Mouse (Mus musculus) CD4-positive, CD25-positive, alpha-beta regulatory T cell, adult 4 months (primary cell): ENCODE results near the gene Mrm3. TPM values are rescaled to one million over a fixed set of nuclear protein-coding genes. Genes with fewer than 3 reads are reported as not detected.
"Not testable (repeated sequence)": the region's sequence is repeated elsewhere in the genome, so short reads cannot be mapped to it uniquely, and the experiment has no call there.

Experiments used
- ATAC-seq: one replicate; pipeline ENCODE4 v1.8.0; 2017
- polyA plus RNA-seq, 2 experiments: library from polyadenylated mRNA; unstranded; fragments of 100-300 nt; shearing (Covaris generic); gene quantifications; one replicate each; pipeline ENCODE4 v1.2.1; 2017

Mrm3 gene
- 10 to 100 TPM; 13.2 to 19.9 TPM for polyA plus RNA-seq

DNA sequence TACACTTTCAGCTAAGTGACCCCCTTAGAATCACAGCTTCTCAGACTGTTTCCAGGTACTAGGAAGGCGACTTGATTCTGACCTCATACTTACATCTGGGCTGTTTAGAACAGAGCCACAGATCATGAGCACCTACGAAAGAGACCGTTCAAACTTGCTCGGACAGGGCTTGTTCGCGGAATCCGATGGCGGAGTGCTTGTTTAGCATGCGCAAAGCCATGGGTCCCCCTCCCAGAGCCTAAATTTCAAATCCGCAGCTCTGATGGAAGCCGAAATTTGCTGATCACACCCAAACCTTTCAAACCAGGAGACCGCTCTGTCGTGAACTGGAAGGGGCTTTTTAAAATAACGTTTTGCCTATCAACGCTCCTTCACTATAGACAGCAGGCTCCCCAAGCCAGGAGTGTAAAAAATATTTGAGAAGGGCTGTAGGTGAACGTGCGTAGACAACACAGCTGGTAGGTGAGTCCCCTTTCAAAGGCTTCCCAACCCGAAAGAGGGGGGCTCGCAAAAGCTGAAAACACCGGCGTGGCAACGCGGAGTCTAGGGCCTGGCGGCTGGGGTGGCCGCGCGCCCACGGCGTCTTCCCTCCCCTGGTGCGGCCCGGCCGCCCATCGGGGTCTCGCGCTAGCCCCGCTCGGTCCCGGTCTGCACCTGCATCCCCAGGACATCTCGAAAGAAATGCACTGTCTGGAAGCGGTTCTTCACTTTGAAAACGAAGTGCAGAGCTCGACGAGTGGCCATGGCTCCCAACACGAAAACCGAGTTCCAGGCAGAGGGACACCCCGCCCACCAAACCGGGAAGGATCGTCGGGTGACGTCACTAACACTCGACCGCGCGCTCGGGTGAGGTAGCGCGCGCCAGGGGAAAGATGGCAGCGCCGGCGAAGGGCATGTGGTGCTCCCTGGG is at the start of gene Mrm3, which contains the start of gene Glod4:
Gene Mrm3 (plus strand): TSS at position 815 of the 910 bp plus-strand sequence.
Gene Glod4 (minus strand): TSS at position 825 of the 910 bp plus-strand sequence.
- peak; percentile 91 for ATAC-seq

DNA sequence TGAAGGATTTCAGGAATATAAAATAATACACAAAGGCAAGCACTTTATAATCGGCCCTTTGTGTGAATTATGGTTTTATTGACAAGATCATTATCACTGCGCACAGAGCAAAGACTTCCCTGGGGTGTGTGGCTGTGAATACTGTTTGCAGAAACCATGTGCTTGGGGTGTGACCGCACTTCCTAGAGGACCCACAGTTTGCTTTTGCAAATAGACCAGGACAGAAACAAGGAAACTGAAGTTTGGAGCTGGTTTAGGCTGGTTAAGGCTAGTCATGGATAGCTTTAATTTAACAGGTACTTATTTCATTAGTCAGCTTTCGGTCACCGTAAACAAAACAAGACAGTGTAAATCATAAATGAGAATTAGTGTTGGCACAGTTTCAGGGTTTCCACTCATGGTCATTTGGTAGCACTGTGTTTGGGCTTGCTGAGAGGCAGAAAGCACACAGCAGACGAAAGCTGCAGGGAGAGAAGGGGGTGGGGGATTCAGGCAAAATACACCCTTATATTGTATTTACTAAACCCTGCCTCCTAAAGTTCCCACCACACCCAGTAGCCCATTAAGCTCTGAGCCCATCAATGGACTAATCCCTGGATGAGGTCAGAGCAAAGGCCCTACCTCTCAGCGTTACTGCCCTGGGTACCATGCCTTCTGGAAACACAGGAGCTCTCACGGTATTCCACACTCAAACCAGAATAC is 47.1 kb upstream of the Mrm3 start:
- ATAC-seq: no peak

GRCm38 (mm10) chr11:76196977-76197469 is 46.5 kb upstream of the Mrm3 start:
- no peak for ATAC-seq

GRCm38 (mm10) chr11:76201761-76202674 is 41.5 kb upstream of the Mrm3 start:
- ATAC-seq: peak; percentile 79

- no peak for ATAC-seq
Observed at GRCm38 (mm10) chr11:76206793-76207192, 36.7 kb upstream of the Mrm3 start.

DNA sequence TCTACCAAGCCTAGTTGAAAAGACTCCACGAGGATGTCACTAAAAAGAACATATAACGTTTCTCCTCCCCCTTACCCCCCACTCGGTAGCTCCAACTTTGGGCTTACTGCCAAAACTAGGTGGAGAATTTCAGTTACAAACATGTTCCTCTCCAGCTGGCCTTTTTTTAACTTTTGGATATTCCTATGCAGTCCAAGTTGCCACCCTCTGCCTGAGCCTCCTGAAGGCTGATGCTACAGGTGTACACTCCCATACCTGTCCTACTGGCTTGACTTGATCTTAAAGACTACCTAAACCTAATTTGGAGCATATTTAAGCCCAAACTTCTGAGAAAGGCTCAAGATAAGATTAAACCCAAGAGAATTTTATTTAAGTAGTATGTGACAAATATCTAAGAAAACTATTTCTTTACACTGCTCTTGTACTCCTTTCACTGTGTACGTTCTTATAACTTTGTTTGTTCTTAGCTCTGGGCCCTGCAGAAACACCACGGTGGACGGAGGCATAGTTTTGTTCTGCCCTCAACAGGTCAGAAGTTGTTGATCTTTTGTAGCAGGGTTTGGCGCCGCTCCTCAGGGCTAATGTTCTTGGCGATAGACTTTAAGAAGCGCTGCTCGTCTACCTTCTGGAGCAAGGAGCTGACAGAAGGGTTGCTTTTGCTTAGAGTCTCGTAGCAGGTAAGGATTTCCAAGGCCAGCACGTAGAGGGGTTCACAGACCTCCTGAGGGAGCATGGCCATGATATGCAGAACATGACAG is 33.1 kb upstream of the Mrm3 start:
- no peak for ATAC-seq

GRCm38 (mm10) chr11:76211595-76211994 is 31.9 kb upstream of the Mrm3 start:
- not testable (repeated sequence) for ATAC-seq

DNA sequence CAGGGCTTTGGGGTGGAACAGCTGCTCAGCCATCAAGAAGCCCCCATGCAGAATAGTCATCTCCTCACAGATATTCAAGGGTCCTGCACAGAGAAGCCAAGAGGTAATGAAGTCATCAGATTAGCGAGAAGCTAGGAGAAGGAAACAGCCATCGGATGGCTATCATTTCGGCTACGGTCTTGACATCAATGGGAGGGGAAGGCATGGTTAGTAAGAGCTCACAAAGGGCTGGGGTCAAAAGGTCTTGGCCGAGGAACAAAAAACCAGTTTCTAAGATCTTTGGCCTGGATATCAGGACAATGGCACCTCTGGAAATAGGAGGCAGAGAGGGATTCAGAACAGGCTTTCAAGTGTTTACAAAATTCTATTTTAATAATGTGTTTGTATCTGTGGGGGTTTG is 29.7 kb upstream of the Mrm3 start:
- no peak for ATAC-seq

- no peak for ATAC-seq
Observed at GRCm38 (mm10) chr11:76215011-76215410, 28.5 kb upstream of the Mrm3 start.

GRCm38 (mm10) chr11:76216049-76216540 is 27.4 kb upstream of the Mrm3 start:
- ATAC-seq: no peak

GRCm38 (mm10) chr11:76216681-76217389 is 26.7 kb upstream of the Mrm3 start:
- peak; percentile 21 for ATAC-seq

- peak; percentile 99 for ATAC-seq
Observed at GRCm38 (mm10) chr11:76217390-76217800, 26.1 kb upstream of the Mrm3 start, which contains the start of the genes Dbil5 and Gemin4. Gene Dbil5 (plus strand): TSS chr11:76217608. Gene Gemin4 (minus strand): TSS chr11:76217664.

- ATAC-seq: no peak
Observed at GRCm38 (mm10) chr11:76224631-76225030, 18.9 kb upstream of the Mrm3 start.

GRCm38 (mm10) chr11:76225051-76225450 is 18.5 kb upstream of the Mrm3 start:
- ATAC-seq: no peak

DNA sequence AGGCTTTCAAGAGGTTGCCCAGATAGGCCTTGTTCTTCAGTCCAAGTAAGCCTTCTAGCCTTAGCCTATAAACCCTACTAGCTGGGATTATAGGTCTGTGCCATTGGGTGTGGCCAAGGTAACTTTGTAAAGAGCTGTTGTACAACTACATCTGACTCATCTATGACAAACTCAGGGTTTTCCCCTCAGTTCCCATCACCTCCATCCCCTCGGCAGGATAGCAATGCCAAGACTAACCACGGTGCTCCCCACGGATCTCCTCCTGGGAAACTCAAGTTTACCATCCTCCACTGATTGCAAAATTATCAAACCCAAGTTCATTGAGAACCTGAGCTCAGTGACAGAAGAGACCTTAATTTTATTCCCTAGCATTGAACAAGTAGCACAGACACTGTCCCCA is 7.4 kb upstream of the Mrm3 start:
- ATAC-seq: no peak

DNA sequence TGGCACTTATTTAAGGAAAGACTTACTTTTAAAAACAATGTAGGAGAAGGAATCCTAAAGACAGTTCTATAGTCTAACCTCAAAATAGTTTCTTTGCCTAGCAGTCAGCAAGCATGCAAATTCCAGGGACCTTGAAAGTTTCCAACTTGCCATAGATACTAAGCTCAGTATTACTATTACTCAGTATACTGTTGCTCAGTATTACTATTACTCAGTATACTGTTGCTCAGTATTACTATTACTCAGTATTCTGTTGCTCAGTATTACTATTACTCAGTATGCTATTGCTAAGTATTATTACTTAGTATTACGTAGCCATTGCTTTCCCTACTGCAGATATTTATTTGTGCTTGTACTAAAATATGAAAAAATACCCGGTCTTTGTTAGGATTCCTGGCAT is 3.8 kb upstream of the Mrm3 start:
- ATAC-seq: no peak

DNA sequence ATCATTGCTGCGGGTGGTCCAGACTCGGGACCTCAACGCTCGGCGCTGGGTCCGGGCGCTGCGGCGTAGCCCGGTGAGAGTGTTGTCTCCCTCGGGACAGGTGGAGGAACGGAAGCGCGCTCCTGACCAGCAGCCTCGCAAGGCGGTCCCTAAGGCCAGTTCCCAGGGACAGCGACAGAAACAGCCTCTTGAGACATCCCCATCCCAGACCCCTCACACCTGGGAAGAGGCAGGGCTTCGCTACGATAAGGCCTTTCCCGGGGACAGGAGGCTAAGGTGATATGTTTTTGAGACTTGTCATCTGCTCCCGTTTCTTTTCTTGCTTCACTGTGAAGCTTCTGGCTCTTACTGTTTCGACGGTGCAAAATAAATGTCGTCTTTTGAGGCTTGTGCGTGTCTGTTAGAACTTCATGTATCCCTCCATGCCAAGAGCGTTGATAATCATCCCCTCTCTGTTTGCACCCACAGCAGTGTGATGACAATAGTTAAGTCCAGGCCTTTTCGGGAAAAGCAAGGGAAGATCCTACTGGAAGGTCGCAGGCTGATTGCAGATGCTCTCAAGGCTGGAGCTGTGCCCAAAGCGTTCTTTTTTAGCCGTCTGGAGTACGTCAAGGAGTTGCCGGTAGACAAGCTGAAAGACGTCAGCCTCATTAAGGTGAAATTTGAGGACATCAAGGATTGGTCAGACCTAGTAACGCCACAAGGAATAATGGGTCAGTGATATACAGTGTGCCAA is 464 bp downstream of the Mrm3 start:
- peak; percentile 21 for ATAC-seq

GRCm38 (mm10) chr11:76246439-76246838 is 2.9 kb downstream of the Mrm3 start:
- ATAC-seq: no peak

DNA sequence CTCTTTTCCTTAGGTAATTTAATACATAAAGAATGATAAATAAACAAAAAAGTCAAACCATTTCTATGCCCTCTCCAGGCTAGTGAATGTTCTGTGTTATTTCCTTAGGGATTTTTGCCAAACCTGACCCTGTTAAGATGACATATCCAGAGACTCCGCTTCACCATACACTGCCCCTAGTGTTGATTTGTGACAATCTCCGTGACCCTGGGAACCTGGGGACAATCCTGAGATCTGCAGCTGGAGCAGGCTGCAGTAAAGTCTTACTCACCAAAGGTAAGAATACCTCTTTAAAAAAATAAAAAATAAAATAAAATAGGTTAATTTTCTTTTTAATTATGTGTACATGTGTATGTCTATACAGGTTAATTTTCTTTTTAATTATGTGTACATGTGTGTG is 3.7 kb downstream of the Mrm3 start:
- ATAC-seq: no peak

DNA sequence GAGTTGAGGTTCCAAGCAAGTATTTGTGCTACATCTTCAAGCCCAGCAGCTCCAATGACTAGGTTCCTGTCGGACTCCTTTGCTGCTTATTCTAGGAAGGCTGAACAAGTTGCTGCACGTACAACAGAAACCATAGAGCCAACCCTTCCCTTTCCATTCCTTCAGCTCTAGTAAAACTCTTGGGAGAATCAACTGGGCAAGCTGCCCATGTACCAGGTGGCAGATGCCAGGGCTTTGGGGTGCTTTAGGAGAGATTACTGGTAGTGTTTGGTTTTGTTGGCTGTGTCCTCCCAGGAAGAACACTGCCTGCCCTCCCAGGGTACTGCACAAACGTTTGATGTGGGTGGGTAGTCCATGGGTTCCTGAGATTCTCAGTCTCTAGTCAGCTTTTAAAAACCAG is 8.5 kb downstream of the Mrm3 start:
- ATAC-seq: no peak
